Mouse (Mus musculus) liver, embryonic 14.5 days (tissue): Measurements from ENCODE around the gene Sipa1l3.

Experiments used
- CTCF ChIP-seq: IDR thresholded peaks from 2 replicates; pipeline ENCODE4 v1.5.1; 2016; ENCODE audit warnings: antibody characterized with exemption, low read depth, control low read depth
- EP300 ChIP-seq: IDR thresholded peaks from 2 replicates; pipeline ENCODE4 v1.6.1; 2016; ENCODE audit warnings: antibody characterized with exemption, low read depth

DNA sequence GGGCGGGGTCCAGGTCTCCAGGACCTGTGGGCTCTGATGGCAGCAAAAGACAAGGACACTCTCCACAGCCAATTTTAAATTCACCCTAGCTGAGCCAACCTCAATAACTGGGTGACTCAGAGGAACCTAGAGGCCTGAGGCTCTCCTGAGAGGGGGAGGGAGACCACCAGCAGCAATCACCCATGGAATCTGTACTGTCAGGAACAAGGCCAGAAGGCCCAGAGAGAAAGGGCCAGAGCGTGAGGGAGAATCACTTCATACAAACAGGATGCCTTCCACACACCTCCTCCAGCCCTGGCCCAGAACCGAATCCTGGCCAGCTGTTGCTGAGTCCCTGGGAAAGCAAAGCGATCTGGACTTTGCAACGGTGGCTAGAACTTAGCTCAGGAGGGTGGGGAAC is 73.9 kb downstream of the Sipa1l3 start:
- TF ChIP-seq EP300 = no peak
- TF ChIP-seq CTCF = no peak
